Mouse (Mus musculus) kidney, postnatal 0 days (tissue): ENCODE results near the gene Laptm4a. TPM values are rescaled to one million over a fixed set of nuclear protein-coding genes. Genes with fewer than 3 reads are reported as not detected.

ENCODE experiments used
- ATAC-seq: fragments of 200-750 bp; cut with Nextera tagmentation; replicated peaks from 2 replicates; pipeline ENCODE4 v1.8.0; 2017; ENCODE audit warnings: low read depth, moderate number of reproducible peaks, moderate TSS enrichment, moderate library complexity; ENCODE audit not compliant: low FRiP score
- DNase-seq: peaks from one replicate; pipeline ENCODE4 v3.0.0-alpha.2; 2016; ENCODE audit warnings: low spot score
- H3K27ac ChIP-seq: fragments of 300-500 bp; sonication (generic); 2 replicates; pipeline ENCODE4 v1.5.1; 2014; ENCODE audit warnings: mild to moderate bottlenecking
- H3K27me3 ChIP-seq: fragments of 300-500 bp; sonication (generic); 2 replicates; pipeline ENCODE4 v1.6.1; 2014; ENCODE audit warnings: low read length, mixed read lengths; ENCODE audit not compliant: insufficient read depth
- H3K36me3 ChIP-seq: fragments of 300-500 bp; sonication (generic); 2 replicates; pipeline ENCODE4 v1.6.1; 2014; ENCODE audit warnings: low read length, mixed read lengths; ENCODE audit not compliant: insufficient read depth
- H3K4me1 ChIP-seq: fragments of 300-500 bp; sonication (generic); replicated peaks from 2 replicates; pipeline ENCODE4 v1.6.1; 2014; ENCODE audit warnings: antibody characterized with exemption, low read length, mixed read lengths; ENCODE audit not compliant: insufficient read depth
- H3K4me2 ChIP-seq: fragments of 300-500 bp; sonication (generic); 2 replicates; pipeline ENCODE4 v1.6.1; 2014; ENCODE audit warnings: mild to moderate bottlenecking, low read length, moderate library complexity, mixed read lengths
- H3K4me3 ChIP-seq: fragments of 300-500 bp; sonication (generic); replicated peaks from 2 replicates; pipeline ENCODE4 v1.5.1; 2014; ENCODE audit warnings: low read depth, low read length
- H3K9ac ChIP-seq: fragments of 300-500 bp; sonication (generic); 2 replicates; pipeline ENCODE4 v1.6.1; 2014; ENCODE audit warnings: low read depth, low read length
- H3K9me3 ChIP-seq: fragments of 300-500 bp; sonication (generic); replicated peaks from 2 replicates; pipeline ENCODE4 v1.6.1; 2016; ENCODE audit warnings: low read length, inconsistent platforms, mixed read lengths
- CTCF ChIP-seq: IDR thresholded peaks from 2 replicates; pipeline ENCODE4 v1.5.1; 2016; ENCODE audit warnings: antibody characterized with exemption, low read depth, mild to moderate bottlenecking, moderate library complexity
- WGBS: fragments of 180-500 bp; shearing (Covaris S2); extraction: QIAGEN DNeasy Blood & Tissue Kit; methylation state at CpG from one replicate; pipeline ENCODE4 v1.1.7; 2014; 5-methylcytosine and 5-hydroxymethylcytosine counted together
- polyA plus RNA-seq: library from polyadenylated mRNA; unstranded; fragments of >200 nt; fragmentation: Nextera tagmentation; extraction: Ambion mirVana; gene quantifications from 2 replicates; pipeline ENCODE4 v1.2.1, GENCODE M21; 2015

The Laptm4a gene
- 446 and 479 TPM in 2 replicates for polyA plus RNA-seq

DNA sequence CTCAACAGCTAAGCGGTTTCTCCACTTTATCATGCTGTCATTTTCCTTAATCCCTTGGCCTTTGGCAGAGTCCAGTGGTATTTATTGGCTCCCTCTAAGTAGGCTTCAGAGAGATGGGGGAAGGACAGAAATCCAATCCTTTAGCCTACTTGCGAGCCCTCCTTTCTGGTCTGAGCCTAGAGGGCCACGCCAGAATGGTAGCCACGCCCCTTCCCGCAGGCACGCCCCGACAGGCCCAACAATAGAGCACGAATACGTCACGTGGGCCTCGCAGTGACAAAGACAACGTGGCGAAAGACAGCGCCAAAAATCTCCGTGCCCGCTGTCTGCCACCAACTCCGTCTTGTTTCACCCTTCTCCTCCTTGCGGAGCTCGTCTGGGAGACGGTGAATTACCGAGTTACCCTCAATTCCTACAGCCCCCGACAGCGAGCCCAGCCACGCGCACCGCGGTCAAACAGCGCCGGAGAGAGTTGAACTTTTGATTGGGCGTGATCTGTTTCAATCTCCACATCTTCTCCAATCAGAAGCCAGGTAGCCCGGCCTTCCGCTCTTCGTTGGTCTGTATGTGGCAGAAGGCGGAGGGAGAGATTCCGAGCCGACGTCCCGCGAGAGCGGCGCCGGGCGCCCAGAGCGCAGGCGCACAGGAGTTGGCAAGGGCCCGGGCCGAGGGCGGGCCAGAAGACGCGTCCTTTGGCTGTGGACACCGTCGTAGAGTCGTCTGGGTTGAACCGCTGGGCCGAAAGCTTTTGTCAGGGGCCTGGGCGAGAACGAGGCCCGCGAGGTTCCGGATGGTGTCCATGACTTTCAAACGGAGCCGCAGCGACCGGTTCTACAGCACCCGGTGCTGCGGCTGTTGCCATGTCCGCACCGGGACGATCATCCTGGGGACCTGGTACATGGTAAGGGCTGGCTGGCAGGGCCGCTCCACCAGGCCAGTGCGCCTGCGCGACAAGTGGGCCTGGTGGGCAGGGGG is at the start of gene Laptm4a:
Gene Laptm4a (plus strand): TSS at position 271 of the 975 bp plus-strand sequence.
- Histone ChIP-seq H3K27me3 (no peaks in the 10 kb centered on the region), H3K9ac (peak within 1 kb of the TSS; percentile 86), H3K36me3 (0 out of 2 replicates have a peak, but pooled peaks cover 5% of the 10 kb centered on the region), H3K4me1 (peaks cover 13% of the 10 kb centered on the region; the same call in 1 of the 2 replicates), H3K4me3 (peak within 1 kb of the TSS; percentile 81), H3K27ac (peak within 1 kb of the TSS; percentile 99), H3K4me2 (peak within 1 kb of the TSS; percentile 85), H3K9me3 (no peaks in the 10 kb centered on the region)
- no peak for TF ChIP-seq CTCF
- peak; percentile 98 for ATAC-seq
- peak; percentile 99 for DNase-seq
- WGBS: under 1% methylated on average over 73 of the region's 73 CpGs

- H3K9me3 ChIP-seq: no peaks in the 10 kb centered on the region
- H3K4me2 ChIP-seq: no peak overlapping the region
- H3K27me3 ChIP-seq: no peaks in the 10 kb centered on the region
- no peak overlapping the region for H3K9ac ChIP-seq
- H3K36me3 ChIP-seq: no peaks in the 10 kb centered on the region
- peaks cover 4% of the 10 kb centered on the region; the same call in 1 of the 2 replicates for H3K4me1 ChIP-seq
- DNase-seq (no peak), ATAC-seq (no peak)
- H3K27ac ChIP-seq: no peak overlapping the region
- TF ChIP-seq CTCF: no peak
- WGBS: 67% methylated on average over 9 of the region's 9 CpGs
- no peak overlapping the region for H3K4me3 ChIP-seq
Observed at GRCm38 (mm10) chr12:8875583-8875982, 45.9 kb upstream of the Laptm4a start.

DNA sequence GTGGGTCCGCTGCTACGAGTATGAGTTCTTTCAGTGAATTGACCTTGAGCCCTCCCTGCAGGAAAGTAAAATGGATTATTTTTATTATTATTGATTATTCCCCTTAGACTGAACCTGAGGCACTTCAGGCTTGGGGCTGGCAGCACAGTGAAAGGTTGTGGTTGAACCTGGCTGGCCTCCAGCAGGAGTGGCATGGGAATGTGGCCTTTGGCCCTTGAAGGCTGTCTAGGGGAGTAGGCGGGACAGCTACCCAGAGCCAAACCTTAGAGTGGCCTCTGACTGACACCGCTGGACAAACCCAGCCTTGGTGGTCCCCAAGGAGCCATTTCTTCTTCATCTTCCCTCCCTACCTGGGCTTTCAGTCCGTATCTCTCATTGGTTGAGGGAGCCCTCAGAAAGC is 44.6 kb upstream of the Laptm4a start:
- Histone ChIP-seq H3K4me2 (no peak overlapping the region), H3K9me3 (no peaks in the 10 kb centered on the region), H3K9ac (no peak overlapping the region), H3K27ac (peak overlapping the region; percentile 8; the same call in 1 of the 2 replicates), H3K36me3 (no peaks in the 10 kb centered on the region), H3K27me3 (no peaks in the 10 kb centered on the region), H3K4me3 (no peak overlapping the region), H3K4me1 (peaks cover 4% of the 10 kb centered on the region; the same call in 1 of the 2 replicates)
- no peak for DNase-seq
- 74% methylated on average over 5 of the region's 5 CpGs for WGBS
- ATAC-seq: no peak
- no peak for TF ChIP-seq CTCF

DNA sequence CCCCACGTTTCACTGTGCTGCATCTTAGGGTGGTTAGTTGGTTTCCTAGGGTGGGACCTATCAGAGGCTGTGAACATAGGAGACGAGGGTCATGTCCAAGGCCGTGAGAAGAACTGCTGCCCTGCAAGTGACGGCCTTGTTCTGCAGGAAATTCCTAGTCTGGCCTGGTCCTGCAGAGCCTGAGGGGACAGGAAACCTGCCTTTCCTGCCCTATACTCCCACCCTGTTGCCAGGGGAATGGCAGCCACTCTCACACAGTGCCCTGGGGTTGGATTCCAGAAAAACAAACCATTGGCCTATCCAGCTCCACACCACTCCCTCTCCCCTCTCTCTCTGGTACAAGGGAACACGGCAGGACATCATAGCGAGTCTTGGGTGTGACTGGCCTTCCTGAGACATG is 44.1 kb upstream of the Laptm4a start:
- H3K36me3 ChIP-seq: no peaks in the 10 kb centered on the region
- DNase-seq: no peak
- H3K4me3 ChIP-seq: no peak overlapping the region
- no peaks in the 10 kb centered on the region for H3K9me3 ChIP-seq
- no peaks in the 10 kb centered on the region for H3K27me3 ChIP-seq
- H3K4me1 ChIP-seq: peaks cover 4% of the 10 kb centered on the region; the same call in 1 of the 2 replicates
- 0 out of 2 replicates have a peak, but pooled peaks have one; percentile 27 for ATAC-seq
- H3K9ac ChIP-seq: no peak overlapping the region
- 49% methylated on average over 6 of the region's 6 CpGs for WGBS
- no peak for TF ChIP-seq CTCF
- H3K4me2 ChIP-seq: no peak overlapping the region
- no peak overlapping the region for H3K27ac ChIP-seq

DNA sequence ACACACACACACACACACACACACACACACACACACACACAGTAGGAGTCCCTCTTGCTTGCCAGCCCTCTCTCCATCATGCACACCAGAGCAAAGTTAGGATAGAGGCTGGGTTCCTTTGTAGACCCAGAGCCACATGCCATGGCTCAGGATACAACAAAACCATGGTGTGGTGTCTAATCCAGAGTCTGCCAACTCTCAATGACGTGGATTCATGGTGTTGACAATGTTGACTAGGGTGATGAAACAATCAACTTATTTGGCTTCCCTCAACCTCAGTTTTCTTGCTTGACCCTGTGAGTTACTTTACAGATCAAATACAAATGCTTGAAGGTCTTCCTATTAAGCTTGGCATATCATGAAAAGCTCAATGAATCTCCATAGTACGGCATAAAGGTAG is 42.7 kb upstream of the Laptm4a start:
- Histone ChIP-seq H3K4me1 (peaks cover 4% of the 10 kb centered on the region; the same call in 1 of the 2 replicates), H3K27me3 (no peaks in the 10 kb centered on the region), H3K4me2 (no peak overlapping the region), H3K27ac (no peak overlapping the region), H3K9ac (no peak overlapping the region), H3K4me3 (no peak overlapping the region), H3K36me3 (no peaks in the 10 kb centered on the region), H3K9me3 (no peaks in the 10 kb centered on the region)
- WGBS: 94% methylated on average over 2 of the region's 2 CpGs
- DNase-seq (no peak), ATAC-seq (no peak)
- no peak for TF ChIP-seq CTCF

DNA sequence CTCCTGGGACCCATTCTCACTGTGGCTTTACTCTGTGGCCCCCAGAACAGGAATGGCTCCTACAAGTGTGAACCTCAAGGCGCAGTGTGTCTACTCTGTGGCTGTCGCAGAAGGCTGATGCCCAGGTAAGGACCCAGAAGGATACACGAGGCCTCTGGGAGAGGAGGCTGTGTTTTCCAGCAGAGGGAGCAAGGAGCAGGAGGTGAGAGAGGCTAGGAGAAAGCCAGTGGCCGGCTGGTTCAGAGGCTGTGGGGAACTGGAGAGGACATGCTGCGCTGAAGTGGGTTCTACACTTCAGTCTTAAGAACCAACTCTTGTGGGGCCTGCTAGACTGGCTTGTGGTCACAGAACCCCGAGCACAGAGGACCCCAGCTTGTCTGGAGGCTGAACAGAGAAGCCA is 42.1 kb upstream of the Laptm4a start:
- no peaks in the 10 kb centered on the region for H3K36me3 ChIP-seq
- H3K4me1 ChIP-seq: peaks cover 4% of the 10 kb centered on the region
- WGBS: 59% methylated on average over 6 of the region's 6 CpGs
- ATAC-seq: no peak
- DNase-seq: no peak
- no peaks in the 10 kb centered on the region for H3K27me3 ChIP-seq
- H3K4me2 ChIP-seq: no peak overlapping the region
- H3K9ac ChIP-seq: no peak overlapping the region
- peak; percentile 60 for TF ChIP-seq CTCF
- H3K4me3 ChIP-seq: no peak overlapping the region
- no peak overlapping the region for H3K27ac ChIP-seq
- no peaks in the 10 kb centered on the region for H3K9me3 ChIP-seq
